Mouse (Mus musculus): Measurements from ENCODE around the gene Tppp3. TPM values are rescaled to one million over a fixed set of nuclear protein-coding genes. Genes with fewer than 3 reads are reported as not detected.

Tppp3 gene
- total and polyA plus RNA-seq, 3 experiments = 0.25 to 0.39 TPM; not detected in 1

DNA sequence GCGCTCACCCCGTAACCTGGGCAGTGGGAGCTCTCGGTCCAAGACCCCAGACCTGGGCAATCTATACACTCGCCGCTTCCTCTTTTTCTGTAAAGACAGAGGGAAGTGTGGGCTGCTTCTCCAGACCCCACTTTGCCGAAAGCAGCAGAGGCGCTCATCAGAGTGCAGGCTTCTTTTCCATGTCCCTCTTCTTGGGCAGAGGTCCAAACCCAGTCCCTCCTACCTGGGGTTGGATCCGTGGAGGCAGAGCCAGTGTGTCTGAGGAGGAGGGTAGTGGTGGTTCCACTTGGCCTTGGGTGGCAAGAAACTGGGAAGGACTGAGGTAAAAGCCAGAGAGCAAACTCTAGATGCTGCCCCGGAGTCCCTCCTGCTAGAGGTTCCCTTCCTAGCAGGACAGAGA, 1.7 kb upstream of the Tppp3 start:
- H3K4me2 ChIP-seq (ENCODE audit: insufficient read depth, low read depth, poor library complexity, severe bottlenecking) = no peak overlapping the region
- dilution Hi-C loops (cut with MboI; ENCODE audit: extremely low pct_ligation_motif_present, extremely low pct_unique_long_range_greater_than_20kb, low sequenced_read_pairs) = no loop called here
- no peak for TF ChIP-seq NELFE (IDR thresholded peaks at IDR 0.05; ENCODE audit: low read depth, low read length)
- no peak for TF ChIP-seq MYC (IDR thresholded peaks at IDR 0.05; ENCODE audit: low read depth, low read length)
- no peak for TF ChIP-seq MEF2A (IDR thresholded peaks at IDR 0.05; ENCODE audit: borderline replicate concordance, low read depth, low read length)
- no peak for TF ChIP-seq MAFK (IDR thresholded peaks at IDR 0.05; ENCODE audit: insufficient replicate concordance, low read length)
- no peak for TF ChIP-seq RAD21 (IDR thresholded peaks at IDR 0.05; ENCODE audit: low read depth, low read length)
- no peak for TF ChIP-seq IRF4 (IDR thresholded peaks at IDR 0.05; ENCODE audit: low read depth, low read length)
- no peak for TF ChIP-seq UBTF (IDR thresholded peaks at IDR 0.05; ENCODE audit: low read depth, low read length)
- no peak for TF ChIP-seq PAX5 (IDR thresholded peaks at IDR 0.05; ENCODE audit: low read length)
- no peak for TF ChIP-seq GABPA (IDR thresholded peaks at IDR 0.05; ENCODE audit: insufficient replicate concordance, low read depth, low read length)
- TF ChIP-seq NRF1 (IDR thresholded peaks at IDR 0.05; ENCODE audit: low read depth, low read length) = no peak
- no peak for TF ChIP-seq JUN (IDR thresholded peaks at IDR 0.05; ENCODE audit: insufficient read depth, low read depth, low read length)
- no peak for TF ChIP-seq CHD1 (IDR thresholded peaks at IDR 0.05; ENCODE audit: low read depth, low read length)
- no peak for TF ChIP-seq HCFC1 (IDR thresholded peaks at IDR 0.05; ENCODE audit: low read depth, low read length)
- no peak for TF ChIP-seq SMC3 (IDR thresholded peaks at IDR 0.05; ENCODE audit: low read depth, low read length)
- H3K36me3 ChIP-seq (replicated peaks in 1 of 2; ENCODE audit: control insufficient read depth in 1 of 2, insufficient read depth in 1 of 2, low read length in 1 of 2) = peaks cover 0 to 25% of the 10 kb centered on the region in 2 experiments
- no peaks in the 10 kb centered on the region for H3K27me3 ChIP-seq (replicated peaks)
- no peak overlapping the region for H3K9ac ChIP-seq (ENCODE audit: insufficient read depth, low read depth)
- no peak for DNase-seq (ENCODE audit: extremely low read depth)
- no peaks in the 10 kb centered on the region for H3K9me3 ChIP-seq (replicated peaks; ENCODE audit: low read length)
- in situ Hi-C loops (cut with MboI; ENCODE audit: low pct_ligation_motif_present, low pct_unique_long_range_greater_than_20kb, low sequenced_read_pairs) = loop anchor here (5.0 to 10.0 kb wide), 2 partner anchors 36 to 108 kb away; no protein-coding TSS in a partner anchor
- H3K4me3 ChIP-seq (replicated peaks in 1 of 3; ENCODE audit: low read depth in 2 of 3, low read length in 2 of 3, poor library complexity in 1 of 3) = no peak overlapping the region
- no peaks in the 10 kb centered on the region for H3K79me2 ChIP-seq (replicated peaks; ENCODE audit: control insufficient read depth, extremely low read depth, insufficient read depth, poor library complexity, severe bottlenecking)
- no peaks in the 10 kb centered on the region for H3K4me1 ChIP-seq (ENCODE audit: control insufficient read depth in 1 of 2, insufficient read depth in 2 of 2)
- no peak overlapping the region for H3K27ac ChIP-seq (ENCODE audit: insufficient read depth, low read depth)

DNA sequence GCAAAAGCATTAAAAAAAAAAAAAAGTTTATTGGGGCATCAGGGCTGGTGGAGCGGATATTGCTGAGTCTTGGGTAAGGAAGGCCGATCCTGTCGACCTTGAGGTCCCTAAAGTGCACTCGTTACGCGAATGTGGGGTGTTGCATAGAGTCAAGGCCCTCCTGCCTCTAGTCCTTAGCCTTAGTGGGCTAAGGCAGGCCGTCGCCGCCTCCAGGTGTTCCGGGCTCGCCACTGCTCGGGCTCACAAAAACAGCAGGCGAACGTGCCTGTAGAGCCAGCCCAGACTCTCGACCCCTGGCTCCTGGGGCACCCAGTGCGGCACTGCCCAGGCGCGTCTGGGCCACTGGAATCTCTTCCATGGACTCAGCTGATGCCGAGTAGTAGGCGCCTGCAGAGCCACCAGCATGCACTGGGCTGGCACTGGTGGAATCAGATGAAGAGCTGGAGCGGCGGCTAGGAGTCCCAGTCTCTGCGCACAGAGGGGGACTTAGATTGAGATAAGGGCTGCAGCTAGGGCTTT, 1.1 kb upstream of the Tppp3 start:
- H3K27me3 ChIP-seq (replicated peaks) = no peaks in the 10 kb centered on the region
- dilution Hi-C loops (cut with MboI; ENCODE audit: extremely low pct_ligation_motif_present, extremely low pct_unique_long_range_greater_than_20kb, low sequenced_read_pairs) (no loop called here), in situ Hi-C loops (cut with MboI; ENCODE audit: low pct_ligation_motif_present, low pct_unique_long_range_greater_than_20kb, low sequenced_read_pairs) (loop anchor here (5.0 to 10.0 kb wide), 2 partner anchors 35 to 108 kb away; no protein-coding TSS in a partner anchor)
- H3K4me1 ChIP-seq (ENCODE audit: control insufficient read depth in 1 of 2, insufficient read depth in 2 of 2) = no peaks in the 10 kb centered on the region
- DNase-seq (ENCODE audit: extremely low read depth) = no peak
- H3K9me3 ChIP-seq (replicated peaks; ENCODE audit: low read length) = no peaks in the 10 kb centered on the region
- H3K9ac ChIP-seq (ENCODE audit: insufficient read depth, low read depth) = no peak overlapping the region
- no peak for TF ChIP-seq MEF2A (IDR thresholded peaks at IDR 0.05; ENCODE audit: borderline replicate concordance, low read depth, low read length)
- no peak for TF ChIP-seq UBTF (IDR thresholded peaks at IDR 0.05; ENCODE audit: low read depth, low read length)
- no peak for TF ChIP-seq JUN (IDR thresholded peaks at IDR 0.05; ENCODE audit: insufficient read depth, low read depth, low read length)
- no peak for TF ChIP-seq RAD21 (IDR thresholded peaks at IDR 0.05; ENCODE audit: low read depth, low read length)
- TF ChIP-seq ZNF384 (IDR thresholded peaks at IDR 0.05; ENCODE audit: low read depth, low read length) = no peak
- no peak for TF ChIP-seq ELF1 (IDR thresholded peaks at IDR 0.05; ENCODE audit: low read depth, low read length)
- no peak for TF ChIP-seq E2F4 (IDR thresholded peaks at IDR 0.05; ENCODE audit: insufficient replicate concordance, low read depth, low read length)
- no peak for TF ChIP-seq CHD1 (IDR thresholded peaks at IDR 0.05; ENCODE audit: low read depth, low read length)
- TF ChIP-seq USF2 (conservative IDR thresholded peaks at IDR 0.05; ENCODE audit: low read depth, low read length) = no peak
- TF ChIP-seq PAX5 (IDR thresholded peaks at IDR 0.05; ENCODE audit: low read length) = no peak
- TF ChIP-seq MYC (IDR thresholded peaks at IDR 0.05; ENCODE audit: low read depth, low read length) = no peak
- H3K4me2 ChIP-seq (ENCODE audit: insufficient read depth, low read depth, poor library complexity, severe bottlenecking) = no peak overlapping the region
- H3K27ac ChIP-seq (ENCODE audit: insufficient read depth, low read depth) = no peak overlapping the region
- H3K79me2 ChIP-seq (replicated peaks; ENCODE audit: control insufficient read depth, extremely low read depth, insufficient read depth, poor library complexity, severe bottlenecking) = no peaks in the 10 kb centered on the region
- H3K4me3 ChIP-seq (replicated peaks in 1 of 3; ENCODE audit: low read depth in 2 of 3, low read length in 2 of 3, poor library complexity in 1 of 3) = no peak overlapping the region
- H3K36me3 ChIP-seq (replicated peaks in 1 of 2; ENCODE audit: control insufficient read depth in 1 of 2, insufficient read depth in 1 of 2, low read length in 1 of 2) = peaks cover 0 to 25% of the 10 kb centered on the region in 2 experiments
